Mouse (Mus musculus): ENCODE results near the gene Tbc1d2. TPM values are rescaled to one million over a fixed set of nuclear protein-coding genes. Genes with fewer than 3 reads are reported as not detected.
A peak's percentile ranks its signal among the peaks of the same experiment; 100 is the strongest.

Gene Tbc1d2
- total RNA-seq, 1 experiment from 2014 or later: 1.4 TPM

GRCm38 (mm10) chr4:46568169-46568568 lies 81.8 kb downstream of the Tbc1d2 start:
- ATAC-seq (replicated peaks; ENCODE audit: insufficient number of reproducible peaks, low FRiP score, low TSS enrichment, poor library complexity, severe bottlenecking): no peak

- no peak for ATAC-seq (replicated peaks; ENCODE audit: insufficient number of reproducible peaks, low FRiP score, low TSS enrichment, poor library complexity, severe bottlenecking)
These were observed 82.9 kb downstream of the Tbc1d2 start for GRCm38 (mm10) chr4:46566931-46567671.

GRCm38 (mm10) chr4:46565393-46565955 lies 84.5 kb downstream of the Tbc1d2 start:
- no peak for ATAC-seq (replicated peaks; ENCODE audit: insufficient number of reproducible peaks, low FRiP score, low TSS enrichment, poor library complexity, severe bottlenecking)

GRCm38 (mm10) chr4:46564247-46564646 lies 85.8 kb downstream of the Tbc1d2 start:
- no peak for ATAC-seq (replicated peaks; ENCODE audit: insufficient number of reproducible peaks, low FRiP score, low TSS enrichment, poor library complexity, severe bottlenecking)

GRCm38 (mm10) chr4:46563847-46564246 lies 86.2 kb downstream of the Tbc1d2 start:
- ATAC-seq (replicated peaks; ENCODE audit: insufficient number of reproducible peaks, low FRiP score, low TSS enrichment, poor library complexity, severe bottlenecking): peak; percentile 91

GRCm38 (mm10) chr4:46562841-46563240 lies 87.2 kb downstream of the Tbc1d2 start:
- ATAC-seq (replicated peaks; ENCODE audit: insufficient number of reproducible peaks, low FRiP score, low TSS enrichment, poor library complexity, severe bottlenecking): no peak

- no peak for ATAC-seq (replicated peaks; ENCODE audit: insufficient number of reproducible peaks, low FRiP score, low TSS enrichment, poor library complexity, severe bottlenecking)
These were observed 88.0 kb downstream of the Tbc1d2 start for GRCm38 (mm10) chr4:46562037-46562436.

GRCm38 (mm10) chr4:46560069-46560705 lies 89.8 kb downstream of the Tbc1d2 start:
- no peak for ATAC-seq (replicated peaks; ENCODE audit: insufficient number of reproducible peaks, low FRiP score, low TSS enrichment, poor library complexity, severe bottlenecking)

- peak; percentile 36; the same call in 1 of the 2 replicates for ATAC-seq (replicated peaks; ENCODE audit: insufficient number of reproducible peaks, low FRiP score, low TSS enrichment, poor library complexity, severe bottlenecking)
These were observed 91.0 kb downstream of the Tbc1d2 start for GRCm38 (mm10) chr4:46558672-46559667.

GRCm38 (mm10) chr4:46556933-46557332 lies 93.1 kb downstream of the Tbc1d2 start:
- ATAC-seq (replicated peaks; ENCODE audit: insufficient number of reproducible peaks, low FRiP score, low TSS enrichment, poor library complexity, severe bottlenecking): no peak

- ATAC-seq (replicated peaks; ENCODE audit: insufficient number of reproducible peaks, low FRiP score, low TSS enrichment, poor library complexity, severe bottlenecking): peak; percentile 61
These were observed 94.2 kb downstream of the Tbc1d2 start for GRCm38 (mm10) chr4:46555762-46556161.

Other genes with a start within 250 kb of the Tbc1d2 start
- gene Hemgn, start 236.7 kb downstream of the Tbc1d2 start, total RNA-seq (2017): 0.95 to 1.4 TPM (median 0.96 TPM) in 3 replicates
- gene Anp32b, start 199.3 kb downstream of the Tbc1d2 start, total RNA-seq (2017): 36.8 to 64.0 TPM (median 47.0 TPM) in 3 replicates
- gene Nans, start 161.0 kb downstream of the Tbc1d2 start, total RNA-seq (2017): 38.6 to 51.6 TPM (median 42.3 TPM) in 3 replicates
- 19.8 to 70.3 TPM (median 26.1 TPM) in 3 replicates for gene Trim14, start 114.1 kb downstream of the Tbc1d2 start, total RNA-seq (2017)
- gene Coro2a, start 48.0 kb downstream of the Tbc1d2 start, total RNA-seq (2017): 25.5 to 68.9 TPM (median 29.6 TPM) in 3 replicates

Measured in monocyte, adult 5-6 weeks (primary cell).